Mouse (Mus musculus): ENCODE data around the gene 4833427G06Rik.
"Not testable (repeated sequence)": the region's sequence is repeated elsewhere in the genome, so short reads cannot be mapped to it uniquely, and the experiment has no call there.

4833427G06Rik gene

GRCm38 (mm10) chr9:51101756-51102425 lies at the start of gene 4833427G06Rik:
Gene 4833427G06Rik (minus strand): TSS chr9:51102078.
- DNase-seq = peak; percentile 69 to 76

DNA sequence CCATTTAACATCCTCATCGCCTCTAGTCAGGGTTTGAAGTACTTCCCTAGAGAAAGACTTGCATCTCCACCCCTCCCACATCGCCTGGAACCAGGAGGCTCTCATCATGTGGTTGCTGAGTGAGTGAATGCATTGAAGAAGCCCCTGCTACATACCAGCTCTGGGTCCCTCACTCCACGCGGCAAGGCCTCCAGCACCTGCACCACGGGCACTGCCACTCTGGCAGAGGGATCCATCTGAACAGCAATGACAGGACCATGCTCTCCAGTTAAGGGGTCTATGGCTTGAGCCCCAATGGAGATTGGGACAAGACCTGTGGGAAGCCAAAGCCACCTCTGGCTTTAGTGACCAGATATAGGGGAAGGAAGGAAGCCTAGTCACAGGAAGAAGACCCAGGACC lies 45.4 kb upstream of the 4833427G06Rik start:
- DNase-seq = no peak

GRCm38 (mm10) chr9:51146496-51146895 lies 44.6 kb upstream of the 4833427G06Rik start:
- peak; percentile 45 to 55 for DNase-seq

DNA sequence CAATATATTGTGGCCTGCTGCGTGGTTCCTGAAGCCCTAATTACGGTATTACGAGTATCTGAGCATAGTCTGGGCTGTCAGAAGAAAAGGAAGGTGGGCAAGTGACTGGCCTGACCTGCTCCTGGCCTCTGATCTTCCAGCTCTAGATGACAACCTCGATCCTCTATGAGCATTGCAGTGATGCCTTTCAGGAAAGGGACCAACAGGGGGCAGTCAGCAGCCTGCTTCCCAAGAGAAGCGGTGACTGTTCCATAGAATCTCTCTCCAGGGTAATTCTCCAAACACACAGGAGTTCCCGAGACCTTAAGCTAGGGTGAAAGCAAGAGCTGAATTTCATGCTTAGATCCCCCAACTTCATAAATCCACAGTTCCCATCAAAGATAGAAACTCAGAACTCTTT lies 42.3 kb upstream of the 4833427G06Rik start:
- no peak for DNase-seq

DNA sequence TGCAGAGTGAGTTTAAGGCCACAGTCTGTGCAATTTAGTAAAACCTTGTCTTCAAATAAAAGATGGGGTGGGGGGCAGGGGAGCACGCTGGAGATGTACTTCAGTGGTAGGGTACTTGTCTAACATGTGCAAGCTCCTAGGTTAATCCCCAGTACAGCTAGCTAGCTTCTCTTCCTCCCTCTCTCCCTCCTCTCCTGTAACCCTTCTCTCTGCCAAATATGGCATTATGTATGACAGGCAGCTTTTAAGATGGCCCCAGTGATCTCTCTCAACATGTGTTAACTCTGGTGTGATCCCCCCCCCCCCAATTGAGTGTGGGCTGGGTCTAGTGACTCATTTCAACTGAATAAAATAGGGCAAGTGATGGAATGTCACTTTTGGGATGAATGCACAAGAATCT lies 41.6 kb upstream of the 4833427G06Rik start:
- DNase-seq = no peak

GRCm38 (mm10) chr9:51140711-51141110 lies 38.8 kb upstream of the 4833427G06Rik start:
- peak; percentile 53 to 66 for DNase-seq

- not testable (repeated sequence) for DNase-seq
Observed at GRCm38 (mm10) chr9:51139401-51139800, 37.5 kb upstream of the 4833427G06Rik start.

- DNase-seq = no peak
Observed at GRCm38 (mm10) chr9:51138301-51138700, 36.4 kb upstream of the 4833427G06Rik start.

GRCm38 (mm10) chr9:51137836-51138235 lies 36.0 kb upstream of the 4833427G06Rik start:
- no peak for DNase-seq

DNA sequence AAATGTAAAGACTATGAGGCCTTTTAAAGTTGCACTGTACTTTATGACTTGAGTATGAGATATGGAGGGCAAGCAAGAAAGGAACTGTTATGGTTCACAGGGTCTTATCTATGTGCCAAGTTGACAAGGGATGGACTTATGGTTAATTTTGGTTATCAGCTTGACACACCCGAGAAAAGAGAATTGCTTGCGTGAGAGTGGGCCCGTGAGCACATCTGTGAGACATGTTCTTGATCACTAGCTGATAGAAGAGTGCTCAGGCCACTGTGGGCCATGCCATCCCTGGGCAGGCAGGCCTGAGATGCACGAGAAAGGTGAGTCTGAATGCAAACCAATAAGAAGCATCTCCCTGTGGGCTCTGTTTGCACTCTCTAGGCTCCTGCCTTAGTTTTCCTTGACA lies 35.6 kb upstream of the 4833427G06Rik start:
- DNase-seq = no peak

- peak; percentile 35 to 52 for DNase-seq
Observed at GRCm38 (mm10) chr9:51136985-51137384, 35.1 kb upstream of the 4833427G06Rik start.

- DNase-seq = no peak
Observed at GRCm38 (mm10) chr9:51114767-51115166, 12.9 kb upstream of the 4833427G06Rik start.

DNA sequence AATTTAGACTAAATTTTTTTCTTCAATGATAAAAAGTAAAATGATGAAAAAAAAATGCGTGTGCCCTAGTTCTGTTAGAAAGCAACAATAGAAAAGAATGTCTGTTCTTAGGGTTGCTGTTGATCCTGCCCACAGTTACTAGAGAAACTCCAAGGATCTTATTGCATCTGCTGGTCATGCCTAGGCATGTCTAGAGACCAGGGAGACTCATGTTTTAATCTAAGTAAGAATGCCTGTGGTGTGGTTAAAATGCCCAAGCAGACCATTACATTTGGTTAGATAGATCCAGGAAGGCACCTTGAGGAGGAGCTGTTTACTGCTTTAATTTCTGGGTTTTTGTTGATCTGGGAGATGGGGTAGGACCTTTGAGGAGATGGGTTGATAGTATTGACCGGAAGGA lies 3.9 kb upstream of the 4833427G06Rik start:
- DNase-seq = no peak

DNA sequence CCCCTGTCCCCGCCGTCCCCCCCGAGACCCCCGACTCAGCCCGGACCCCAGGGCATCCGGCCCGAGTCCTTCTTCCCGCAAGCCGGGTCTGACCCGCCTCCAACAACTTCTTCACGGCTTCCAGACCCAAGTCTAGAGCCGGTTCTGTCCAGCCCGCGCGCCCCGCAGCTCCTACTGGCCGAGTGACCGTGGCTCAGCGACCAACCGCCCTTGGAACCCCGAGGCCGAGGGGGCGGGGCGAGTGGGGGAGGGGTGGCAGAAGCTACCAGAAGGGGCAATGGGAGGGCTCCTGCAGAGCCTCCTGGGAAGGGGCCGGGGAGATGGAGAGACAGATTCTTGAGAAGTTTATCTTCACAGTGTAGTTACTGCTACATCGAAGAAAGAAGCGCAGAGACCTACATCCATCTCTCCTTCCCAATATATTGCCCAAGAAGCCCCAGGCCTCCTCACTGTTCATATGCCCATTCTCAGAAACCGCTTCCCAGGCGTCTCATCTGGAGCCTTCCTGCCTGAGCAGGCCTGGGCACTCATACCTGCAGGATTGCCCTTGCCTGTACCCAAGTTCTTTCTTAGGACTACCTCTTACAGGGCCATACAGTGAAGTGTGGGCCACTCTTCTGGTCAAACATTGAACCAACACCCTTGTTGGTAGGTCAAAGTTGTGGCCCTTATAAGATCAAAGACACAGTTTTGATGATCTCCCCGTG lies 2.1 kb upstream of the 4833427G06Rik start:
- DNase-seq = peak; percentile 80 to 85

DNA sequence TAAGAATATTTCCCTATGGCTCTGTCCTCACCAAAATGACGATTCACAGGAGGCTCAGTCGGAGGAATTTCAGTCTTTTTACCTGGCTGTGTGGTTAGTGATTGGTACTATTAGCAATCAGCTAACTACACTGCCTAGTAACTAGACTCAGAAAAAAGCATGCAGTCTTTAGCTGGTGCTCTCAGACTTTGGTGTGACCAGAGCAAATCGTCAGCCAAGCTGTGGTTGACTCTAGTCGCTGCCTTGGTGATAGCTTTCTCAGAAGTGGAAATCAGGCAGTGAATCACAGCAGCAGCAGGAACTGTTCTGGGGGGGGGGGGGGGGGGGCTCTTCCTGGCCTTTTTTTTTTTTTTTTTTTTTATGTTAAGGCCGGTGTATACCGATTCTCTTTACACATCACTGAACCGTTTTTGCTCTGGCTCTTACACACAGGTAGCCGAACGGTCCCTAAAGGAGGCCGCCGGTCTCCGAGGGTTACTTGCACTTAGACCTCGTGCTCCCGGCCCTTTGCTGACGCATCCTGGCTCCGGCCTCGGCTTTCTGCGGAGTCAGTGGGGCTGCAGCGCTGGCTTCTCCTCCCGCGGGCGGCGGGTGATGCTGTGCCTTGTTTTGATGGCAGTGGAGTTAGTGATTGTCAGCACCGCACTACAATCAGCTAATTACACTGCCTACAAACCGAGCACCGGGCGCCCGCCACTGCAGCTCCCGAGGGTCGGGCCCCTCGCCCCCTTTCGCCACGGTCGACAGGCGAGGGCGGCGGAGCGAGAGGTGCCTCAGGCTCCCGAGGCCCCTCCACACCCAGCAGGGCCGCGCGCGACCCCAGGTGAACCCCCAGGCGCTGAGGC lies 1.3 kb upstream of the 4833427G06Rik start:
- DNase-seq = peak; percentile 71 to 77

GRCm38 (mm10) chr9:51096306-51096705 lies 5.6 kb downstream of the 4833427G06Rik start:
- DNase-seq = peak; percentile 9 to 13

GRCm38 (mm10) chr9:51093697-51094096 lies 8.2 kb downstream of the 4833427G06Rik start:
- no peak for DNase-seq

DNA sequence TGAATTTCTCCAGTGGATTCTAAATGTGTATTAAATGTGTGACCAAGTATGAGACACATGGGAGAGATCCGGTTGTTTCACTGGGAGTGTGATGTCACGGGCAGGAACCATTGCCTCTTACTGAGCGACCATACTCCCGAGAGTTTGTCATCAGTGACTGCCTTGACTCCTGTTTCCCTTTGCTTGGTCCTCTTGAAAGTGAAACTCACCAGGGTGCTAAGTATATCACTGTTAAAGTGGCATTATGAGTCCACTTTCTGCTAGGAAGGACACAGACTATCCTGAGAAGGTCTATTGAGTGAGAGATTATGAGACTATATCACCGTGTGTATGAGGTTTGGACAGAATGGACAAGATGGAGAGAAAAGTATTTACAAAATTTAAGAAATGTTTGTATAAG lies 20.3 kb downstream of the 4833427G06Rik start:
- DNase-seq = no peak

- peak; percentile 34 to 70 for DNase-seq
Observed at GRCm38 (mm10) chr9:51076979-51077315, 24.9 kb downstream of the 4833427G06Rik start, which contains the start of gene Layn. Gene Layn (minus strand): TSS chr9:51077094.

DNA sequence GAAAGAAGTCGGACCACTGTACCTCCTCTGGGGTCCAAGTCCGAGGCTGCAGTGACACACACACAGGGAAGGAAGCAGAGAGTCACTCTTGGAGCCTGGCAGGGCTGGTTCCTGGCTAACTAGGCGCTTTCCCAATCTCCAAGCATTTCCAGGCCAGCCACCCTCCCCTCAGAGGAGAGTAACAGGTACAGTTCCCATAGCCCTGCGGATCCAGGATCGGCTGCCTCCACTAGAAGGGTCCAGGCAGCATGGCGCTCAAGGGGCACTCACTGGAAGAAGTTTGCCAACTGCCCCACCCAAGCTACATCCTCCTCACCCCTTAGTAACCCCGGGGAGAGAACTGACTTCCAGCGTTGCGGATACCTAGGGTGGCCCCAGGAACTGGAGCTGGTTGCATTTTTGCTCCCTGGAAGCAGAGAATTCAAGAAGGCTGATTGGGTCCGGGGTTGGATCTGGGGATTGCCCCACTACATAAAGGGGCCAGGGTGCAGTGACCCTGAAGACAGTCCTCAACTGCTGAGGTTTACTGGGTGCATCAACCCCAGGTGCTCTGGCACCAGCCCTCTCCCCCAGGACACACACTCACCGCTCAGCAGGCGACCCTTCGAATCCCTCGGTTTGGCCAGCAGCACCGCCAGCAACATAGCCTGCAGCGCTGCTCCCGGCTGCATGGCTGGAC lies 25.4 kb downstream of the 4833427G06Rik start:
- peak; percentile 27 to 33 for DNase-seq

GRCm38 (mm10) chr9:51075780-51076179 lies 26.1 kb downstream of the 4833427G06Rik start:
- peak; percentile 62 to 72 for DNase-seq

- no peak for DNase-seq
Observed at GRCm38 (mm10) chr9:51070801-51071200, 31.1 kb downstream of the 4833427G06Rik start.

- peak; percentile 13 to 15 for DNase-seq
Observed at GRCm38 (mm10) chr9:51068202-51068601, 33.7 kb downstream of the 4833427G06Rik start.
